Mouse (Mus musculus): Measurements from ENCODE around the gene Asap2.

Gene Asap2

DNA sequence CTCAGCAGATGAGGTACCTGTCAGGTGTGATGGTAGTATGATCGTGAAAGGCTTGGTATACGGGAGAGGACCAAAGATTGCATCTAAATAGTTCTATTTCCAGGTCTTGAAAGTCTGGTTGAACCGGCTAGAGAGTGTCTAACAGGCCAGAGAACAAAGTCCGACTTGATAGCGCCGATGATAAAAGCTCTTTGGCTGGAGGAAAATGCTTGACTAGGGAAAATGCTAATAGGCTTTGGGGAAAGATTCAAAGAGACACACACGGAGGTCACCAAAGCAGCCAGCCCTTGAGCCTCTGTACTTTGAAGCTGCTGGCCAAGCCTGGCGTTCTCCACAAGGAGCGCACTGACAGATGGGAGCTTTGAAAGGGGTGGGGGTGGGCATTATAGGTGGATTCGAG is 219.0 kb downstream of the Asap2 start:
- DNase-seq (ENCODE audit: low read depth, low spot score), result no peak

DNA sequence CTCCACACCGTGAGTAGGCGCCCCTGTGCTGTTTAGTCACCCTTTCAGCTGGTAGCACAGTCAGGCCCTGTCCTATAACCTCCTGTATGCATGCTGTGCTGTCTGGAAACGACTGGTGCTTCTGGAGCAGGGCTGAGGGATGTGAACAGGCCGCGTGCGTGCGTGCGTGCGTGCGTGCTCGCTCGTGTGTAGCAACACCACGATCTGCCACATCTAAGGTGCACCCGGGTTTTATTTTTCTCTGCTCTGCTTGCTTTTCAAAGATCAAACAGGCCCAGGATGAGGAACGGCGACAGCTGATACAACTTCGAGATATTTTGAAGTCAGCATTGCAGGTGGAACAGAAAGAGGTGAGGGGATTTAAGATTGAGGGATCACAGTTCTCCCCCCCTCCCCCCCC is 222.6 kb downstream of the Asap2 start:
- DNase-seq (ENCODE audit: low read depth, low spot score), result no peak

DNA sequence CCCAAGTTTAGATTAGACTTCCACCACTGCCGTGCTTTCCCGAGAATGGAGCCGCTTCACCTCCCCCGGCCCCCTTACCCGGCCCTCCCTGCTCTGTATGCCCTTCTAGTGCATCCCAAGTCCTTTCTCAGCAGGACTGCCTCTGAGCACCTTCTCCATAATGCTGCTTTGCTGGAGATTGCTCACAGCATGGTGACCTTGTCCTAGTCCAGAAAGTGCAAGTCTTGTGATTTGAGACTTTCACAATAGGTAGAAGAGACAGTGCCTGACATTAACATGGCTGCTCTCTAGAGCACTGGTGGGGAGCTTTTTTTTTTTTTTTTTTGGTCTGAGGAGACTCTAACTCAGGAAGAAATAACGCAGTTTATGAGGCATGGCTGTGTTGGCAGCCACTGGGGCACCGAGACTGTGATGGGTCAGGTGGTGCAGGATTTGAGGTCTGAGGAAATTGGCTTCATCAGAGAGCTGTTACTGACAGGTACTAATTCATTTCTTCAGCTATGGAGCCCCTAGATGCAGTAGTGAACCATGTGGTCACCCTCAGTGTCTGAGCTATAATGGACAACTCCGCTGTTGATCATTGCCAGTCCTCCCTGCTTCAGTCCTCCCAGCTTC is 224.4 kb downstream of the Asap2 start:
- no peak for DNase-seq (ENCODE audit: low read depth, low spot score)

DNA sequence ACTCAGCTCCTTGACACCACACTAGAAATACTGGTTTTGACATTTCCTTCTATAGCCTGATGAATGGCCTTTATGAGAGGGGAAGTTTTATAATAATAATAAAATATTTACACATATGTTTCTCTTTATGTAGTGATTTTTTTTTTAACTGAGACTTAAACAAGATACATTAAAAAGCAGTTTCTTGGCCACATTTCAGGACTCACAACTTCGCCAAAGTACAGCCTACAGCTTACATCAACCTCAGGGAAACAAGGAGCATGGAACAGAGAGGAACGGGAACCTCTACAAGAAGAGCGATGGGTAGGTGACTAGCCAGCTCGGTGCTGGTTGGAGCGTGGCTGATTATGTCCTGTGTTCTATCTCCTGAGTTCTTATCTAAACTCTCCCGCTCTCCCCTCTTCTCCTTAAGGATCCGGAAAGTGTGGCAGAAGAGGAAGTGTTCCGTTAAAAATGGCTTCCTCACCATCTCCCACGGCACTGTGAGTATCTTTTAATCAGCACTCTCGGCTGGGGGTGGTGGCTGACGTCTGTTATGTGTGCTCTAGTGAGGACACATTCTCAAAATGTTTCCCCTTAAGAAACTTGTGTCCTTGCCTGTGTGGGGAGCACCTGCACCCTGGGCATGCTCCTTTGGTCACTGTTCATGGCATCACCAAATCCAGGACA is 227.7 kb downstream of the Asap2 start:
- no peak for DNase-seq (ENCODE audit: low read depth, low spot score)

DNA sequence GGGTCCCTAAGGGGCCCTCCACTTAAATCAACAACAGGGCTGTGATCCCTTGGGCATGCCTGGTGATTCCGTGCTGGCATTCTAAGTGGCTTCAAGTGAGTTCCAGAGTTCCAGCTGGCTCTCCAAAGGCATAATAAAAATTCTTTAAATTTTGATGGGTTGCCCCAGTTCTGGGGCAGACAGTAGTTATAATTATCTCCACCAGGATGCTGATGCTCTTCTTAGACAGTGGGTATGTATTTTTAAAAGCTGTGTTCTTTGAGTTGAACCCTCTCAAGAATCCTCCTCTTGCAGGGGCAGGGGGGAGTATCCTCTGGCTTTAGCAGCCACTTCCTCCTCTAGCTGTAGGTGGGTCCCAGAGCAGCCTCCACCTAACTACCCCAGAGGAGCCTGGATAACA is 230.3 kb downstream of the Asap2 start:
- no peak for DNase-seq (ENCODE audit: low read depth, low spot score)

DNA sequence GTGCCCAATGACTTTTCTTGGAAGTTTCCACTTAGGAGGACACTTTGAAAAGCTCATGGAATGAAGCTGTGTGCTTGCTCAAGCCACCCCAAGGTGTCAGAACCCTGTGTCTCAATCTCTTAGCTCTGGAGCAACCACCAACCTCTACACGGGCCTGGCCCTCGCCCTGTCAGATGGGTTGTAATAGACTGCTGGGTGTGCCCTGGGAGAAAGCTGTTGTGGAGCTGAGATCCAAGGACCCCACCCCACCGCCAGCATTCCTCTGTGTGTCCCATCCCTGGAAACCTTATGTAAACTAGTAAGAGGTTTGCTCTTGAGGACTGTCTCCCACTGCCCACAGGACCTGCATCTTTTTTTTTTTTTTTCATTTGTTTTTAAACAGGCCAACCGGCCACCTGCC is 233.7 kb downstream of the Asap2 start:
- no peak for DNase-seq (ENCODE audit: low read depth, low spot score)

DNA sequence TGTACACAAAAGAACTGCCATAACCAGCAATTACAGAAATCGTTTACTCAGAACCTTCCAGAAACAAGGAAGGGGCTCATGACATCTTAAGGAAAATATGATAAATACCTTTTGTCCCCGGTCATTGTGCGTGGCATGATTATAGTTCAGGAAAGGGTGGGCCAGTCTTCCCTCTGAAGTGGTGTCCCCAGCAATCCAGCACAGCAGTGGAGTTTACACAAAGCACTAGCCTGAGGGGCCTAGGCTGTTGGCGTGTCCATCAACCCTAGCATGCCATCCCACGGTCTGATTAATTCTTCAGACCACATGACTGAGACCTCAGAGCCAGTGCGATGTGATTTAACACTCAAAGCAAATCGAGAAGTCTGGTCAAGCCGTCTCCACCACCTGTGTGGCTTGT is 235.1 kb downstream of the Asap2 start:
- no peak for DNase-seq (ENCODE audit: low read depth, low spot score)

DNA sequence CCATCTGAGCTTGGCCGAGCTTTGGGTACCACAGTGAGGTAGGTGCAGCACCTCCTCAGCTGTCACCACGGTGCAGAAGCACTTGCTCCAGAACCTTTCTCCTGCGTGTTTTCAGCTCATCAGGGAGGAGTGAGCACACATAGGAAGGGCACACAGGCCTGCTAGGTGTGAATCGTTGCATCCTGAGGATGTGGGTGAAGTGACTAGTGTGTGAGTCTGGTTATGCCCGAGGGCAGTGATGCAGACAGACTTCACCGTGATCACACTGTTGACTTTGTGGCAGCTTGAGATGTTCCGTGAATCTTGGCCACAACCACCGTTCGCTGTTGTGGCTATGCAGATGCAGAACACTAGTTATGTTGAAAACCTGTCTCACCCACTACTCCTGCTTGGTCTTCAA is 236.1 kb downstream of the Asap2 start:
- no peak for DNase-seq (ENCODE audit: low read depth, low spot score)

DNA sequence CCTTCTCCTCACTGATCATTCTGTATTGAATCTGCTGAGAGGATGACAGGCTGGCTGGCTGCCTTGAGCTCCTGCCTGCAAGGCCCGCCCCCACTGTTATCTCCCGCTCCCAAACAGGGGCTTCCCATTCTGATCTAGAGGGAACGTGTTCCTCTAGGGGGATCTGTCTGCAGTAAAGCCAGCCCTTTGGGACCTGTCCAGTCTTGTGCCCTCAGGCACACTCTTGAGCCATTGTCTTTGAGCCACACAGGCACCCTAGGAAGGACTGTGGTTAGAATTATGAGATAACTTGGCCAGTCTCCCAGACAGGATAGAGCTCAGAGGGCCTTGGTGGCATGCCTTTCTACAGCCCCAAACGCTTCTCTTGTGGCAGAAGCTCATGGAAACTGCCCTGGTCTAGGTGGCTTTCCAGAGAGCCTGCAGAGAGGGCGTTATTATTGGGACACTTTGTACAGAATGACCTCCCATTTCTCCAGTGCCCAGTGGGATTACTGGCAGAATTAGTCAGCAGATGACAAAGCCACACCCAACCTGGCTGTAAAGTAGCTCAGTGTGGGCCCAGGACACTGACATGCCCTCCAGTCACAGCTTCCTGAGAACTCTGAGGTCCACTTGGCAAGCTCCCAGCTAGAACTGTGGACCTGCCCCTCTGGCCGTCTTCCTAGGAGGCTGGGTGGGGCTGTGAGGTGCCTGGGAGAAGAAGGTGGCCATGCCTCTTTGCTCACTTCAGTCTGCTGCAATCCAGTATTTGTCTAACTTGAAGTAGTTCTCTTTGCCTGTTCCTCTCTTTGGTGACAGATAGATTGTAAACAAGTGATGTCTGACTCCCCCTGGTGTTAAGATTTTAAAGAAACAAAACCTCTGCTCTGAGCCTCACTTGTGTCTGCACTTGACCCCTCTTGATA is 237.1 kb downstream of the Asap2 start:
- peak; percentile 46 for DNase-seq (ENCODE audit: low read depth, low spot score)

DNA sequence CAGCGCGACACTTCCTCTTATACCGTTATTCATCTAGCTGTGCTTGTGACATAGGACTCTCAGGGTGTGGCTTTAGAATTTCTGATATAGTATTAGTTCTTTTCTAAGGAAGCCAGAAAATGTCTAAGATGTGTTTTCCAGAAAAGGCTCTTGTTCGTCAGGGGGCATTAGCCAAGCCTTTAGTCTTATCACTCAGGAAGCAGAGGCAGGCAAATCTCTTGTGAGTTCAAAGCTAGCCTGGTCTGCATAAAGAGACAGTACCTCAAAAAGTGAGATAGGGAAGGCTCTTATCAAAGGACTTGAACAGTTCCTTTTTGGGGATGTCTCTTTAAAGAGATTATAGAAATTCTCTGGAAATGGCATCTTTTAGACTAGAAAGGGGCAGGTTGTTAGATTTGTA is 238.4 kb downstream of the Asap2 start:
- no peak for DNase-seq (ENCODE audit: low read depth, low spot score)

DNA sequence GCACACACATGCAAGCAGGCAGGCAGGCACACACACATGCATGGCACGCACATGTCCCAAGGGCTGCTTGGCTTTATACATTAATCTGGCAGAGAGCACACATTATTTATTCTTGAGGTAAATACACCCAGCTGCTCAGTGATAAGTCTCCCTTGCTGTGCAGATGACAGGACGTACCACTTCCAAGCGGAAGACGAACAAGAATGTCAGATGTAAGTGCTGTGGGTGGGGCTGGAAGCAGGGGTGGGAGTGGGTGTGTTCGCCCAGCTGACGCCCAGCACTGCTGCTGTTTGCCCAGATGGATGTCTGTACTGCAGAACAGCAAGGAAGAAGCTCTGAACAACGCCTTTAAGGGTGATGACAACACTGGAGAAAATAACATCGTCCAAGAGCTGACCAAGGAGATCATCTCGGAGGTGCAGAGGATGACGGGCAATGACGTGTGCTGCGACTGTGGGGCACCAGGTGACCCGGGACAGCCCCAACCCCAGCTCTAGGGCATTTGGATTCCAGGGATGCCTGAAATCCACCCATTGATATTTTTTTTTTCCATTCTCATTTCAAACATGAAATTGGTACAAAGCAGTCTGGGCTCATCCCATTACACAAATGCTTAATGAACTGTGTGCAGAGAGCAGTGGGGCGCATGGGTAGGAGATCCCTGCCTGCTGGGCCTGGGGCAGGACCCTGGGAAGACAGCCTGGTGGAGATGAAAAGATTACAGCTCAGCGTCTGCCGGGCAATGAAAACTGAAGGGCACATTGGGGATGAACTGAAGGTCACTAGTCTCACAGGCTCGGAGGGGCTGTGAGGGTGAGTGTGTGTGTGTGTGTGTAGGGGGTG is 239.0 kb downstream of the Asap2 start:
- no peak for DNase-seq (ENCODE audit: low read depth, low spot score)

DNA sequence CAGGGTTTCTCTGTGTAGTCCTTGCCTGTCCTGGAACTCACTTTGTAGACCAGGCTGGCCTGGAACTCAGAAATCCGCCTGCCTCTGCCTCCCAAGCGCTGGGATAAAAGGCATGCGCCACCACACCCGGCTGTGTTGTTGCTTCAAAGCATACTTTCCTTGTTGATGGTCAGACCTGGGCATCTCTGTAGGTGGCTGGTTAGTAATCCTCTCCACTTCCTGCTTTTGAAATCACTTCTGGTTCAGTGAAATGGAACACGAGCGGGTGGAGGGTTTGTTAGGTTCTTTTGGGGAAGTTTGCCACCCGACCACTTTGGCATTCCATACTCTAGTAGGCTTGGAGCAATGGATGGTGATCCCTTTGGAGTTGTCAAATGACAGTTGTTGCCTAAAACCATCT is 243.5 kb downstream of the Asap2 start:
- DNase-seq (ENCODE audit: low read depth, low spot score), result peak; percentile 9

DNA sequence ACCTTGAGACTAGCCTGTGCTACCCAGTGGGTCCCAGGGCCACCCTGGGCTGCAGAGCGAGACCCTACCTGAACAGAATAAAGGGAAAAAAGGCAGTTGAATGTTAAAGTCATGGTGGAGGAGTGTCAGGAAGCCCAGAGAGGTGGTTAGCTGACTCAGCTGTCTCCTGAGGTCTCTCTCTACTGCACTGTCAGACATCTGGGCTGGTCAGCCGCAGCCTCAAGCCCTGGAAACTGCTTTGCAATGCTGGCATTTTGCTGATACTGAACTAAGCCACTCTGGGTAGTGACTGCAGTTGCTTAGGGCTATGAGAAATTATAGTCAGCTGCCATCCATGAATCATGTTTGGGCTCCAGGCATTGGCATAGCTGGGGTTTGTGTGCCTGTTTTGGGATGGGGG is 244.3 kb downstream of the Asap2 start:
- no peak for DNase-seq (ENCODE audit: low read depth, low spot score)

DNA sequence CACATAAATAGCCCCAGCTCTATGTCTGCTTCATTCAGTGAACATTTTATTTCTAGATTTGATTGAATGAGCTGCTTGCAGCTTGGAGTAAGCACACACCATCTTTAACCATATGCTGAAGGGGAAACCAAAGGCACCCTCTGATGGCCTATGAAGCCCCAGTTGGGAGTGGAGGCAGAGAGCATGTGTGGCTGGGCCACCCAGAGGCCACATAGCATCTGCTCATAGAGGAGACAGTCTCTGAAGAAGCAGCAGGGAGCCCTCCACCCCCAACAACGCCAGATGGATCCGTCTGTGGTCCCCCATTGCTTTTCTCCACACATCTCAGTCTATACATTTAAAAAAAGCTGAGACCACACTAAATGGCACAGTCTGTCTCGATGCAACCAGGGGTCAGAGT is 251.7 kb downstream of the Asap2 start:
- DNase-seq (ENCODE audit: low read depth, low spot score), result no peak

DNA sequence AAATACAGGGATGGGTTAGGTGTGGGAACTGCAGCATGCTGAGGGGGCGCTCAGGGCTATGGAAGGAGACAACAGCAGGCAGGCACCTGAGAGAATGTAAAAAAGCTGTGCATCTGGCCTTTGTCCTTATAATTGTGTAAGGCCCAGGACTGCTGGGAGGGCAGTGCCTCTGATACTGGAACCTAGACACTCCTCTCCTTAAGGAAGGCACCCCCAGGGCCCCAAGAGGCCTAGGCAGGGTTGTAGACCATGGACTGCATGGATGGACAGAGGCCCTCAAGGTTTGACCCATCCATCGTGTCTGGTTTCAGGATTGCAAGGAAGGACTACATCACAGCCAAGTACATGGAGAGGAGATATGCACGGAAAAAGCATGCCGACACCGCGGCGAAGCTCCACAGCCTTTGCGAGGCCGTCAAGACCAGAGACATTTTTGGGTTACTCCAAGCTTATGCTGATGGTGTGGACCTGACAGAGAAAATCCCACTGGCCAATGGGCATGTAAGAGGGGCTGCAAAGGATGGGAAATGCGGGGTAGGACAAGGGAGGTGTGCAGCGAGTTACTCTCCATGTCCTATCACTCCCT is 254.2 kb downstream of the Asap2 start:
- no peak for DNase-seq (ENCODE audit: low read depth, low spot score)

DNA sequence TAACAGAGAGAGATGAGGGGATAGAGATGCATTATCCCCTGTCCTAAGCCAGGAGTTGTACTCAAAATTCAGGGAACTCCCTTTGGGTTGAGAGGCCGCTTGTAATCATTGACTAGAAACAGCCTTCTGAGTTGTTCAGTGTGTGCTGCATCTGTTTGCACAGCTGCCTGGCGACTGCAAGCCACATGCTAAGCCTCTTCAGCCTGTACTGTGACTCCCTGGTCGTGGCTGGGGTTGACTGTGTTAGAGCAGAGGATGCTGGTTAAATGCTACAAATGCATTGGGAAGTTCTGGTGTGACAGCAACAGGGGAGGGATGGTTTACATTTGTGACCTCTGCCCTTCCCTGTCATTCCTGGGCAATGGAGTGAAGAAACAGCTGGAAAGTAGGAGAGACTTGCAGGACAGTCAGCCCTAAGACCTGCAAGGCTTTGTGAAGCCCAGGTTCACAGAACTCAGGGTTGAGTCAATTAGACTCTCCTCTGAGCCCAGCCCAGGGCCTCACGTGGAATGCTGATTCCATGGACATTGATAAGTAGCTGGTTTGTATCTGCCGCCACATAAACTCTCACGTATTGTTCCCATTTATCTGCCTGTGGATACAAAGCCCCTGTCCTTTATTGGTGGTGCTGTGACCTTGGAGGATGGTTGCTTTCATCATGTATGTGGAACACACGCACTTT is 257.6 kb downstream of the Asap2 start:
- DNase-seq (ENCODE audit: low read depth, low spot score), result no peak

DNA sequence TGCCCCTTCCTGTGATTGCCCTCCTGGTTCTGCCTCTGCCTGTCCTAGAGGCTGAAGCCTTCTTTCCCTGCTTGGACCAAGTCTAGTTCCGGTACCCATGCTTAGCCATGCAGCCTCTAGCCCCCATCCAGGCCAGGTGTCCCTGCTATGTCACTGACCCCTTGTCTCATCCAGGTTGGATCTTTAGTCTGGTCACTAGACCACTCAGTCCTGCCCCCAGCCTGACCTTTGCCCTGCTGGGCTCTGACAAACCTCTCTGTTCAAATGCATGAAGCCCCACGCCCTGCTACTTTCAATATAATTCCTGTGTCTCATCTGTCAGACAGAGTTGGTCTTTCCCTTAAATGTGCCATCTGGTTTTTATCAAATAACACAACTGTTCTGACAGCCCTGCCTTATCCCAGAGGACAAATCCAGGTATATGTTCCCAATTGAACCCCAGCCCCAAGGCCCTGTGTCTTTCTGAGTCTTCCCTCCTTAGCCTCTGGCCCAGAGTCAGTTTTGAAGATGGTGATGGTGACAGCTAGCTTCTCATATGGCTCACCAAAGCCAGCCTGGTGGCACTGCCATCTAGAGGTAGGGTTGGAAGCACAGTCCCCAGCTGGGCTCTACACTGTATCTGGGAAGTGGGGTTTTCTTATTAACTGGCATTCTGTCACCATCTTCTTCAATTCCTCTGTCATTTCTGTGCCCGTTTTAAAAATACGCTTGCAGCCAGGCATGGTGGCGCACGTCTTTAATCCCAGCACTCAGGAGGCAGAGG is 270.4 kb downstream of the Asap2 start:
- no peak for DNase-seq (ENCODE audit: low read depth, low spot score)

DNA sequence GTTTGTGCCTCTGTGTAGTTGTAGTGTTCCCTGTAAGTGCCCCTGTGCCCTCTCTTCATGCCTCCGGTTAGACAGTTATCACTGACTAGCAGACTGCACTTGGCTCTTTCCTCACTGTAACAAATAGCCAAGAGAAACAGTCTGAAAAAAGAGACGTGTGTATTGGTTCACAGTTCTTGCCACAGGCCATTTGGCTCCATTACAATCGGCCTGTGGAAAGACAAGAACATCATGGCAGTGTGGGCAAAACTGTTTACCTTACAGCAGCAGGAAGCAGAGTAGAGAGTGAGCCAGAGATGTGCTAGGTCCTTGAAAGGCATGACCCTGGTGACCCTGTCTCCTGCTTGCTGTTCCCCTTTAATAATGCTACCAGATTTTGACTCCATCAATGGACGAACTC is 271.3 kb downstream of the Asap2 start:
- DNase-seq (ENCODE audit: low read depth, low spot score), result no peak

DNA sequence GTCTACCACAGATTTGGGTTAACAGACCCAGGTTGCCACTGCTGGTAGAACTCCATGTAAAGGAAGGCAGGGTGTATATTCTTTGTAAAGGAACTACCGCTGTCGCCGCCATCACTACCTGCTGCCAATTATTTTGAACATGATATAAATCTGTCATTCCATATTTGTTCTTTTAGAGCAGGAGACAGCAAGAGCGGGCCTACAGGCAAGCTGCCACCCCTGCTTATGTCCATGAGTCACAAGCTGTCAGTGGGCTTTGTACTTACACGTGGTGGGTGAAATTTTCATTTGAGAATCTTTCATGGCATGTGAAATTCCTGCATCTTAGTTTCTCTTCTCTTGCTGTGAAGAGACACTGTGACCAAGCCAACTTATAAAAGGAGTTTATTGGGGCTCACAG is 273.0 kb downstream of the Asap2 start:
- DNase-seq (ENCODE audit: low read depth, low spot score), result no peak

DNA sequence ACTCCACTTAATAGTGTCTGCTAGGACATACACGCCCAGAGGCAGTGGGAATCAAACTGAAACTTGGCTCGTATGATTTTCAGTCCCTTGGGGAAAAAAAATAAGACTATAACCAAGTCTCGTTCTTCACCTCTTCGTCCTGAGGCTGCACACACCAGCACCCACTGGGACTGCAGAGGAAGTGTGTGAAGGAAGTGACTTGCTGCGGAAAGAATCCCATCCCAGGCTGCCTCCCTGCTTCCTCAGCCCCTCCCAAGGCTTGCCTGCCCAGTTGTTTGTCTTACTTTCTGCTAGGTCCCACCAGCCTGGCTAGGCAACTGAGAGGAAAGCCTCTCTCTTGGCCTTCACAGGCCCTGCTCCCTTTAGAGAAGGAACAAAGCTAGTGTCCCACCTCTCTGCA is 274.0 kb downstream of the Asap2 start:
- no peak for DNase-seq (ENCODE audit: low read depth, low spot score)

All from A20 (cell line).